Comparison of ENCODE assay signal across 10 mouse cellular contexts in the genomic region with DNA sequence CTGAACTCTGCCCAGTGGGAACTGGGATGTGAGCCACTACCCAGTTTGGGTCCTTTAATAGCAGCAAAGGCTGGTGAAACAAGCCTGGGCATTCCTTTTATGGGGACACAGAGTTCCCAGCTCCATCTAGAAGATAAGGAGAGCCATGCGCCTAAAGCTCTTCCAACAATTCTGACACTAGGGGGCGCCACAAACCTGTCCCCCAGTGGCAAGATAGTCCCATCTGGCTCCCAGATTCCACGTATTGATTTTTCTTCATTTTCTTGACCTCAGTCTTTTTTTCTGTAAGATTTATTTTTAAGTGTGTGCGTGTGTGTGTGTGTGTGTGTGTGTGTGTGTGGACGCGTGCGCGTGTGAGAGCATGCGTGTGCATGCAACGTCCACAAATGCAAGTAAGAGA. TPM values are rescaled to one million over a fixed set of nuclear protein-coding genes. Genes with fewer than 3 reads are reported as not detected.
DNase-seq lines count a peak whose midpoint lies in the region; ATAC-seq and TF ChIP-seq lines count a peak whose summit lies in the region.
"Had no signal": no experiment of that assay in that cellular context is flagged by ENCODE, and none has a peak within 500 bp of the region (broad histone marks: within the 10 kb centered on the region; RNA-seq: fewer than 3 reads in every experiment).

No protein-coding gene starts in this region.

- H3K4me1 ChIP-seq in kidney, postnatal 0 days (replicated peaks; ENCODE audit: insufficient read depth, low read length) = peaks cover 4% of the 10 kb centered on the region; the same call in 1 of the 2 replicates
- peaks cover 13% of the 10 kb centered on the region for H3K4me1 ChIP-seq in embryonic facial prominence, embryonic 13.5 days
- no peaks in the 10 kb centered on the region for H3K4me1 ChIP-seq in liver, postnatal 0 days (ENCODE audit: insufficient read depth)

- H3K9me3 ChIP-seq in kidney, postnatal 0 days (replicated peaks; ENCODE audit: low read length) = no peaks in the 10 kb centered on the region
- H3K9me3 ChIP-seq in embryonic facial prominence, embryonic 13.5 days = no peaks in the 10 kb centered on the region
- H3K9me3 ChIP-seq in liver, postnatal 0 days (ENCODE audit: low read length) = no peaks in the 10 kb centered on the region; the same call in 1 of the 2 replicates

- peak; percentile 46 to 80 for DNase-seq in adrenal gland, adult (ENCODE audit: inconsistent age in 2 of 2, low spot score in 1 of 2)
- DNase-seq in adrenal gland, adult 8-10 months = no peak
- DNase-seq in kidney, postnatal 0 days (ENCODE audit: low spot score) = peak; percentile 41
- no peak for DNase-seq in kidney, adult 11 months
- peak; percentile 31 for DNase-seq in NIH3T3 (ENCODE audit: low read depth)
- DNase-seq in liver, postnatal 0 days = peak; percentile 30
- peak; percentile 8 to 11 for DNase-seq in thymus, postnatal 36 days

- H3K4me3 ChIP-seq in kidney, postnatal 0 days (replicated peaks; ENCODE audit: low read depth, low read length) = no peak overlapping the region
- H3K4me3 ChIP-seq in embryonic facial prominence, embryonic 13.5 days = no peak overlapping the region
- no peak overlapping the region for H3K4me3 ChIP-seq in liver, postnatal 0 days (ENCODE audit: low read depth, low read length)

- no peak for ATAC-seq in kidney, postnatal 0 days (replicated peaks; ENCODE audit: low FRiP score, low read depth)
- ATAC-seq in embryonic facial prominence, embryonic 13.5 days (ENCODE audit: insufficient number of reproducible peaks, insufficient read depth, low FRiP score, low TSS enrichment, low read depth) = no peak
- ATAC-seq in liver, postnatal 0 days = no peak

- WGBS in kidney, postnatal 0 days = 77% methylated on average over 10 of the region's 10 CpGs
- 72% methylated on average over 10 of the region's 10 CpGs for WGBS in embryonic facial prominence, embryonic 13.5 days
- 73% methylated on average over 10 of the region's 10 CpGs for WGBS in liver, postnatal 0 days (ENCODE audit: insufficient replicate concordance)

- TF ChIP-seq CTCF in kidney, postnatal 0 days (IDR thresholded peaks at IDR 0.05; ENCODE audit: low read depth) = peak; percentile 58
- peak; percentile 47 for TF ChIP-seq CTCF in liver, postnatal 0 days (IDR thresholded peaks at IDR 0.05; ENCODE audit: low read depth)

- H3K4me2 ChIP-seq in kidney, postnatal 0 days (ENCODE audit: low read length) = no peak overlapping the region
- H3K4me2 ChIP-seq in embryonic facial prominence, embryonic 13.5 days = no peak overlapping the region
- no peak overlapping the region for H3K4me2 ChIP-seq in liver, postnatal 0 days (ENCODE audit: low read depth, low read length)

- H3K27me3 ChIP-seq in kidney, postnatal 0 days (ENCODE audit: insufficient read depth, low read length) = no peaks in the 10 kb centered on the region
- H3K27me3 ChIP-seq in embryonic facial prominence, embryonic 13.5 days = no peaks in the 10 kb centered on the region
- peaks cover 3% of the 10 kb centered on the region; the same call in 1 of the 2 replicates for H3K27me3 ChIP-seq in liver, postnatal 0 days (ENCODE audit: insufficient read depth, low read length)

- TF ChIP-seq EP300 in liver, postnatal 0 days (IDR thresholded peaks at IDR 0.05; ENCODE audit: low read depth) = no peak

- no peak overlapping the region for H3K9ac ChIP-seq in kidney, postnatal 0 days (ENCODE audit: low read depth, low read length)
- no peak overlapping the region for H3K9ac ChIP-seq in embryonic facial prominence, embryonic 13.5 days
- no peak overlapping the region for H3K9ac ChIP-seq in liver, postnatal 0 days (replicated peaks)

- 0 out of 2 replicates have a peak overlapping the region, but pooled peaks have one; percentile 11 for H3K27ac ChIP-seq in kidney, postnatal 0 days
- 0 out of 2 replicates have a peak overlapping the region, but pooled peaks have one; percentile 48 for H3K27ac ChIP-seq in embryonic facial prominence, embryonic 13.5 days
- no peak overlapping the region for H3K27ac ChIP-seq in liver, postnatal 0 days (ENCODE audit: low read depth)

- no peaks in the 10 kb centered on the region for H3K36me3 ChIP-seq in kidney, postnatal 0 days (ENCODE audit: insufficient read depth, low read length)
- H3K36me3 ChIP-seq in embryonic facial prominence, embryonic 13.5 days = no peaks in the 10 kb centered on the region
- H3K36me3 ChIP-seq in liver, postnatal 0 days (replicated peaks; ENCODE audit: insufficient read depth, low read length) = no peaks in the 10 kb centered on the region

RNA-seq across cellular contexts. Expression of a gene that starts 10.3 kb away (rescaled TPM):
- total RNA-seq in adrenal gland, adult 8-10 months (2022) = not detected
- not detected in 2 replicates for polyA plus RNA-seq in kidney, postnatal 0 days (2015; fragmentation: Nextera tagmentation; extraction: Ambion mirVana)
- polyA plus RNA-seq in embryonic facial prominence, embryonic 13.5 days (2015; fragmentation: Nextera tagmentation; extraction: Ambion mirVana) = not detected in 2 replicates
- polyA plus RNA-seq in liver, postnatal 0 days (2015; fragmentation: Nextera tagmentation; extraction: Ambion mirVana) = not detected in 2 replicates
- total RNA-seq: left cerebral cortex, postnatal 14 days had no signal
- polyA plus RNA-seq: C2C12 had no signal

RNA-seq across cellular contexts. Expression of a gene that starts 30.6 kb away (rescaled TPM):
- total RNA-seq in adrenal gland, adult 8-10 months (2022) = 1 to 10 TPM; 1.6 to 2.3 (median 1.9) TPM
- polyA plus RNA-seq in kidney, postnatal 0 days (2015; fragmentation: Nextera tagmentation; extraction: Ambion mirVana) = 0.40 and 0.43 TPM in 2 replicates
- 0.06 and 0.17 TPM in 2 replicates for polyA plus RNA-seq in embryonic facial prominence, embryonic 13.5 days (2015; fragmentation: Nextera tagmentation; extraction: Ambion mirVana)
- 0.07 and 0.13 TPM in 2 replicates for polyA plus RNA-seq in liver, postnatal 0 days (2015; fragmentation: Nextera tagmentation; extraction: Ambion mirVana)

RNA-seq across cellular contexts. Expression of a gene that starts 33.5 kb away (rescaled TPM):
- total RNA-seq in adrenal gland, adult 8-10 months (2022) = 1 to 10 TPM; 1.4 to 4.8 (median 2.6) TPM
- polyA plus RNA-seq in kidney, postnatal 0 days (2015; fragmentation: Nextera tagmentation; extraction: Ambion mirVana) = 2.7 and 3.2 TPM in 2 replicates
- polyA plus RNA-seq in embryonic facial prominence, embryonic 13.5 days (2015; fragmentation: Nextera tagmentation; extraction: Ambion mirVana) = 0.18 and 0.23 TPM in 2 replicates
- polyA plus RNA-seq in liver, postnatal 0 days (2015; fragmentation: Nextera tagmentation; extraction: Ambion mirVana) = 0.40 and 0.50 TPM in 2 replicates

RNA-seq across cellular contexts. Expression of a gene that starts 50.4 kb away (rescaled TPM):
- total RNA-seq in adrenal gland, adult 8-10 months (2022) = not detected
- not detected in 2 replicates for polyA plus RNA-seq in kidney, postnatal 0 days (2015; fragmentation: Nextera tagmentation; extraction: Ambion mirVana)
- polyA plus RNA-seq in embryonic facial prominence, embryonic 13.5 days (2015; fragmentation: Nextera tagmentation; extraction: Ambion mirVana) = not detected in 2 replicates
- not detected in 2 replicates for polyA plus RNA-seq in liver, postnatal 0 days (2015; fragmentation: Nextera tagmentation; extraction: Ambion mirVana)
- total RNA-seq: left cerebral cortex, postnatal 14 days had no signal
- polyA plus RNA-seq: C2C12 had no signal

RNA-seq across cellular contexts. Expression of a gene that starts 59.9 kb away (rescaled TPM):
- not detected for total RNA-seq in adrenal gland, adult 8-10 months (2022)
- not detected in 2 replicates for polyA plus RNA-seq in kidney, postnatal 0 days (2015; fragmentation: Nextera tagmentation; extraction: Ambion mirVana)
- polyA plus RNA-seq in embryonic facial prominence, embryonic 13.5 days (2015; fragmentation: Nextera tagmentation; extraction: Ambion mirVana) = not detected in 2 replicates
- polyA plus RNA-seq in liver, postnatal 0 days (2015; fragmentation: Nextera tagmentation; extraction: Ambion mirVana) = not detected in 2 replicates
- total RNA-seq: left cerebral cortex, postnatal 14 days had no signal
- polyA plus RNA-seq: C2C12 had no signal

Comparison
In these comparisons a context has a peak if more than half of its experiments do, and no peak if none do; other contexts are left out.
1. DNase-seq: peak in adrenal gland, adult (2 of 2), kidney, postnatal 0 days (single experiment), NIH3T3 (single experiment), liver, postnatal 0 days (single experiment) and thymus, postnatal 36 days (2 of 2); none in adrenal gland, adult 8-10 months (single experiment) and kidney, adult 11 months (single experiment).